Mouse (Mus musculus): ENCODE measurements around the gene Plekhg2. TPM values are rescaled to one million over a fixed set of nuclear protein-coding genes. Genes with fewer than 3 reads are reported as not detected.

The Plekhg2 gene
- polyA plus RNA-seq (2014; fragmentation: Nextera tagmentation; extraction: Ambion mirVana) = 17.7 and 27.5 TPM in 2 replicates

GRCm38 (mm10) chr7:28372251-28373108 lies at the start of gene Plekhg2:
TSS of gene Plekhg2 (minus strand) at chr7:28372599.
- peak; percentile 84 for ATAC-seq
- Histone ChIP-seq H3K4me1 (ENCODE audit: control insufficient read depth, insufficient read depth, low read length) (peaks cover 19% of the 10 kb centered on the region), H3K4me2 (ENCODE audit: low read length) (peak within 1 kb of the TSS; percentile 70), H3K36me3 (ENCODE audit: control insufficient read depth, insufficient read depth, low read length) (peaks cover 24% of the 10 kb centered on the region), H3K9ac (ENCODE audit: low read length) (peak within 1 kb of the TSS; percentile 87), H3K9me3 (replicated peaks; ENCODE audit: control insufficient read depth, low read length) (no peaks in the 10 kb centered on the region), H3K27me3 (replicated peaks; ENCODE audit: control insufficient read depth, insufficient read depth, low read length) (no peaks in the 10 kb centered on the region), H3K4me3 (ENCODE audit: low read depth, low read length) (peak within 1 kb of the TSS; percentile 82), H3K27ac (ENCODE audit: low read depth, low read length) (peak within 1 kb of the TSS; percentile 84)
- peak; percentile 98 for DNase-seq (ENCODE audit: low spot score)
- 1% methylated on average over 61 of the region's 66 CpGs for WGBS

- 98% methylated on average over 2 of the region's 2 CpGs for WGBS
- no peak overlapping the region for H3K9ac ChIP-seq (ENCODE audit: low read length)
- no peak overlapping the region for H3K4me2 ChIP-seq (ENCODE audit: low read length)
- DNase-seq (ENCODE audit: low spot score) = no peak
- no peak overlapping the region for H3K4me3 ChIP-seq (ENCODE audit: low read depth, low read length)
- ATAC-seq = no peak
- H3K27me3 ChIP-seq (replicated peaks; ENCODE audit: control insufficient read depth, insufficient read depth, low read length) = no peaks in the 10 kb centered on the region
- H3K27ac ChIP-seq (ENCODE audit: low read depth, low read length) = no peak overlapping the region
- no peaks in the 10 kb centered on the region for H3K4me1 ChIP-seq (ENCODE audit: control insufficient read depth, insufficient read depth, low read length)
- no peaks in the 10 kb centered on the region for H3K9me3 ChIP-seq (replicated peaks; ENCODE audit: control insufficient read depth, low read length)
- H3K36me3 ChIP-seq (ENCODE audit: control insufficient read depth, insufficient read depth, low read length) = peaks cover 78% of the 10 kb centered on the region
These were observed 47.0 kb upstream of the Plekhg2 start for GRCm38 (mm10) chr7:28419416-28419815.

- Histone ChIP-seq H3K4me2 (ENCODE audit: low read length) (no peak overlapping the region), H3K9me3 (replicated peaks; ENCODE audit: control insufficient read depth, low read length) (no peaks in the 10 kb centered on the region), H3K27me3 (replicated peaks; ENCODE audit: control insufficient read depth, insufficient read depth, low read length) (no peaks in the 10 kb centered on the region), H3K4me1 (ENCODE audit: control insufficient read depth, insufficient read depth, low read length) (no peaks in the 10 kb centered on the region), H3K36me3 (ENCODE audit: control insufficient read depth, insufficient read depth, low read length) (peaks cover 86% of the 10 kb centered on the region), H3K4me3 (ENCODE audit: low read depth, low read length) (no peak overlapping the region), H3K27ac (ENCODE audit: low read depth, low read length) (no peak overlapping the region), H3K9ac (ENCODE audit: low read length) (no peak overlapping the region)
- WGBS = 71% methylated on average over 8 of the region's 8 CpGs
- peak; percentile 12 for DNase-seq (ENCODE audit: low spot score)
- no peak for ATAC-seq
These were observed 45.8 kb upstream of the Plekhg2 start for GRCm38 (mm10) chr7:28418096-28418670.

- no peak overlapping the region for H3K4me2 ChIP-seq (ENCODE audit: low read length)
- H3K27ac ChIP-seq (ENCODE audit: low read depth, low read length) = no peak overlapping the region
- ATAC-seq (no peak), DNase-seq (ENCODE audit: low spot score) (no peak)
- H3K4me1 ChIP-seq (ENCODE audit: control insufficient read depth, insufficient read depth, low read length) = no peaks in the 10 kb centered on the region
- H3K27me3 ChIP-seq (replicated peaks; ENCODE audit: control insufficient read depth, insufficient read depth, low read length) = no peaks in the 10 kb centered on the region
- H3K36me3 ChIP-seq (ENCODE audit: control insufficient read depth, insufficient read depth, low read length) = peaks cover 86% of the 10 kb centered on the region
- no peak overlapping the region for H3K9ac ChIP-seq (ENCODE audit: low read length)
- no peaks in the 10 kb centered on the region for H3K9me3 ChIP-seq (replicated peaks; ENCODE audit: control insufficient read depth, low read length)
- H3K4me3 ChIP-seq (ENCODE audit: low read depth, low read length) = no peak overlapping the region
These were observed 45.0 kb upstream of the Plekhg2 start for GRCm38 (mm10) chr7:28417368-28417767.

GRCm38 (mm10) chr7:28412826-28413225 lies 40.4 kb upstream of the Plekhg2 start:
- Histone ChIP-seq H3K9ac (ENCODE audit: low read length) (no peak overlapping the region), H3K27ac (ENCODE audit: low read depth, low read length) (no peak overlapping the region), H3K27me3 (replicated peaks; ENCODE audit: control insufficient read depth, insufficient read depth, low read length) (no peaks in the 10 kb centered on the region), H3K4me1 (ENCODE audit: control insufficient read depth, insufficient read depth, low read length) (no peaks in the 10 kb centered on the region), H3K36me3 (ENCODE audit: control insufficient read depth, insufficient read depth, low read length) (peaks cover 81% of the 10 kb centered on the region), H3K9me3 (replicated peaks; ENCODE audit: control insufficient read depth, low read length) (no peaks in the 10 kb centered on the region), H3K4me2 (ENCODE audit: low read length) (no peak overlapping the region), H3K4me3 (ENCODE audit: low read depth, low read length) (no peak overlapping the region)
- 87% methylated on average over 4 of the region's 4 CpGs for WGBS
- DNase-seq (ENCODE audit: low spot score) (no peak), ATAC-seq (no peak)

- 89% methylated on average over 3 of the region's 3 CpGs for WGBS
- ATAC-seq = no peak
- H3K9ac ChIP-seq (ENCODE audit: low read length) = no peak overlapping the region
These were observed 38.6 kb upstream of the Plekhg2 start for GRCm38 (mm10) chr7:28410841-28411475.

GRCm38 (mm10) chr7:28401942-28402341 lies 29.5 kb upstream of the Plekhg2 start:
- 73% methylated on average over 3 of the region's 3 CpGs for WGBS
- no peak overlapping the region for H3K4me3 ChIP-seq (ENCODE audit: low read depth, low read length)
- no peak overlapping the region for H3K4me2 ChIP-seq (ENCODE audit: low read length)
- ATAC-seq = no peak
- H3K36me3 ChIP-seq (ENCODE audit: control insufficient read depth, insufficient read depth, low read length) = peaks cover 99% of the 10 kb centered on the region
- no peak overlapping the region for H3K27ac ChIP-seq (ENCODE audit: low read depth, low read length)
- no peaks in the 10 kb centered on the region for H3K4me1 ChIP-seq (ENCODE audit: control insufficient read depth, insufficient read depth, low read length)
- no peaks in the 10 kb centered on the region for H3K9me3 ChIP-seq (replicated peaks; ENCODE audit: control insufficient read depth, low read length)
- no peak for DNase-seq (ENCODE audit: low spot score)
- H3K27me3 ChIP-seq (replicated peaks; ENCODE audit: control insufficient read depth, insufficient read depth, low read length) = no peaks in the 10 kb centered on the region
- no peak overlapping the region for H3K9ac ChIP-seq (ENCODE audit: low read length)

More at GRCm38 (mm10) chr7:28410841-28411475, 38.6 kb upstream of the Plekhg2 start:
- DNase-seq (ENCODE audit: low spot score) = no peak
- Histone ChIP-seq H3K4me3 (ENCODE audit: low read depth, low read length) (no peak overlapping the region), H3K4me2 (ENCODE audit: low read length) (no peak overlapping the region), H3K27me3 (replicated peaks; ENCODE audit: control insufficient read depth, insufficient read depth, low read length) (no peaks in the 10 kb centered on the region), H3K27ac (ENCODE audit: low read depth, low read length) (no peak overlapping the region), H3K4me1 (ENCODE audit: control insufficient read depth, insufficient read depth, low read length) (no peaks in the 10 kb centered on the region), H3K36me3 (ENCODE audit: control insufficient read depth, insufficient read depth, low read length) (peaks cover 83% of the 10 kb centered on the region), H3K9me3 (replicated peaks; ENCODE audit: control insufficient read depth, low read length) (no peaks in the 10 kb centered on the region)

GRCm38 (mm10) chr7:28401030-28401429 lies 28.6 kb upstream of the Plekhg2 start:
- ATAC-seq = no peak
- Histone ChIP-seq H3K4me1 (ENCODE audit: control insufficient read depth, insufficient read depth, low read length) (no peaks in the 10 kb centered on the region), H3K9ac (ENCODE audit: low read length) (no peak overlapping the region), H3K27ac (ENCODE audit: low read depth, low read length) (no peak overlapping the region), H3K36me3 (ENCODE audit: control insufficient read depth, insufficient read depth, low read length) (peaks cover 99% of the 10 kb centered on the region), H3K27me3 (replicated peaks; ENCODE audit: control insufficient read depth, insufficient read depth, low read length) (no peaks in the 10 kb centered on the region), H3K4me2 (ENCODE audit: low read length) (no peak overlapping the region), H3K9me3 (replicated peaks; ENCODE audit: control insufficient read depth, low read length) (no peaks in the 10 kb centered on the region), H3K4me3 (ENCODE audit: low read depth, low read length) (no peak overlapping the region)
- 100% methylated on average over 1 of the region's 1 CpGs for WGBS
- DNase-seq (ENCODE audit: low spot score) = no peak

Measured in forebrain, embryonic 14.5 days (tissue).